Mouse (Mus musculus) c-Kit-negative CD71-positive TER-119-positive erythroid progenitor cells, embryonic 14.5 days (primary cell): Measurements from ENCODE around the gene Serhl.
A peak's percentile ranks its signal among the peaks of the same experiment; 100 is the strongest.

Experiments used
- DNase-seq: peaks from one replicate; pipeline ENCODE4 v3.0.0-alpha.2; 2013; ENCODE audit warnings: low read depth, low spot score

Serhl gene

DNA sequence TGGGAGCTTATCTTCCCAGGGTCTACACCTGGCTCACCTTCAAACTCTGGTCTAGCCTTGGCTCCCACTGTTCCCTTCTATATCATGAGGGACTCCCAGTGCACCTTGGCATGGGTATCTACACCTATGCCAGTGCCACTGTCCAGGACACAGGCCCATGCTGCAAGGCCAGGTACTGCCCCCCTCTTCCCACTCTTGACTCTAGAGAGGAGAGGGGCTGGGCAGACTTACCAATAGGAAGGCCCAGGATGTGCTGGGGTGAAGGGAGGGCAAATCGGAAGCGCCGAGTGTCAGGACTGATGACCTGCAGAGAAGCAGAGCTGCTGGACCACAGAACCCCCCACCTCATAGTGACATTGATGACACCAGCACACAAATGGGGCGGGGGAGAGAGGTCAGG lies 72.7 kb downstream of the Serhl start:
- DNase-seq = no peak

DNA sequence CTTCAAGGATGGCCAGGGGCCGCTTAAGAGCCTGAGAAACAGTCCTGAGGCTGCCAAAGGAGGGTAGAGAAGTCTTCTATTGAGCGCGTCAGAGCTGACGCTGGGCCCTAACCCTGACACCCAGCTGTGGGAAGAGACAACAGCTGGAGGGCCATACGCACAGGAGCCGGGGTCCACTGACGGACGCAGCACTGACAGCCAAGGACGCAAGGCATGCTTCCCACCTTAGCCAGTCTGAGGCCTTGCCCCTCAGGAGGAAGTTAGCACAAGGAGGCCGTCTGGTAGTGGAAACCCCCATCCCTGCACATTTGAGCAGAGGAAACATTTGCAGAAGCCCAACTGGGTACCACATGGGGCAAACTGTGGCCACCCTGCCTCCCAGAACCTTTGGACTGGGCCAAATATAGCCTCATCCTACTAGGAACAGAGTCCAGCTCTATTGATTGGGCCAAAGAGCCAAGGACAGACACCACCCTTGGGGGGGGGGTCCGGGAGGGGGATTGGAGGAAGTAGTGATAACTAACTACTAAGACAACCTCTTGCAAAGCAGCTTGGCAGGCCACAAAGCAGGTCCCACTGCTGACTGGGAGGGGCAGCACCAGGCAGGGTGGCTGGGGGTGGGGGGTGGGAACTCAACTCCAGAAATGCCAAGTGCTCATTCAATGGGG lies 73.6 kb downstream of the Serhl start:
- no peak for DNase-seq

DNA sequence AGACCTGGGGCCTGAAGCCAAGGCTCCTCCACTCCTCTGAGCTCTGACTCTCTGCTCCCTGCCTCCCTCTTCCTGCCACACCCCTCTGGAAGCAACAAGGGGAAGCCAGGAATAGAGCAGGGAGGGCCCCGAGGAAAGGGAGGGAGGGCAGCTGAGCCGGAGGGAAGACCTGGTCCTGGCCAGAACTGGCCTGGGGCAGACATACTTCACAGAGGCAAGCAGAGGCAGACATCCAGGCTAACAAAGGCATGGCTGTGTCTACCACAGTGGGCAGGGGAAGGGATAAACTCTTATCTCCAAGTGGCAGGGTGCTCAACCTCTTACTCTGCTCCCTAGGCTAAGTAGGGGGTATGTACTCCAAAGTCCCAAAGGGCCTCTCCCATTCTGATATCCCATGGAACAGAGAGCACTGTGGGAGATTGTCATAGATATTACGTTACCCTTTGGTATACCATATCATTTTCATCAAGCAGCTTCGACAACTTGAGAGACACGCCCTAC lies 75.7 kb downstream of the Serhl start:
- peak; percentile 44 for DNase-seq

DNA sequence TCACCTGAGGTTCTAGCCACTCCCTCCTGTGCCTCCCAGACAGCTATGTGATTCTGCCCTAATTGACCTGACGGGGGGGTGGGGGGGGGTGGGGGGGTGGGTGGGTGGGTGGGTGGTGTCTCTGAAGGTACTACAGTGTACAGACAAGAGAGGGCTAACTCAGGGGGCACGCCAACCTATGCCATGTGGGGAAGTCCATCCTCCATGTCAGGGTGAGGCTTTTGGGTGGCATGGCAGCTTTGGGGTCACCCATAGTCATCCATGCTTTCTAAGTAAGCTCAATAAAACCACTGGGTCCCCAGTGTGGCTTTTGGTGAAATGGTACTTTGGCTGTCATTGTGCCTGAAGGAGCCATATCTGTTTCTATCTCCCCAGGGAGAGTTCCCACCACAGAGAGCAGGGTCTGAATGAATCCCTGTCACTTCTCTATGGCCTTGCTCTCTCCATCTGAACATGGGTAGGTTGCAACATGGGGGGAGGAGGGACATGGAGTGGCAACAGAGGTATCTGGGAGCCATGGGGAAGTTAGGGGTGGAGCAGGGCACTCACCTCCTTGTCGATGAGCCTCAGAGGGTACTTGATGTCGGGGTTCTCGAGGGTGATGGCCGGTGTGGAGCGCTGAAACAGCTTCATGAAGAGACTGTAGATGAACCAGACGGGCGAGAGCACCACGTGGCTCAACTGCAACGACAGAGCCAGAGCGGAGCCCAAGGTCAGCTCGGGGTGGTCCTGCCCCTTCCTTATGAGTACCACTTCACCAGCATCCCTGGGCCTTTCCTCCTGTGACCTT lies 76.4 kb downstream of the Serhl start:
- no peak for DNase-seq
